Mouse (Mus musculus): Measurements from ENCODE around the gene R3hdm2.

DNA sequence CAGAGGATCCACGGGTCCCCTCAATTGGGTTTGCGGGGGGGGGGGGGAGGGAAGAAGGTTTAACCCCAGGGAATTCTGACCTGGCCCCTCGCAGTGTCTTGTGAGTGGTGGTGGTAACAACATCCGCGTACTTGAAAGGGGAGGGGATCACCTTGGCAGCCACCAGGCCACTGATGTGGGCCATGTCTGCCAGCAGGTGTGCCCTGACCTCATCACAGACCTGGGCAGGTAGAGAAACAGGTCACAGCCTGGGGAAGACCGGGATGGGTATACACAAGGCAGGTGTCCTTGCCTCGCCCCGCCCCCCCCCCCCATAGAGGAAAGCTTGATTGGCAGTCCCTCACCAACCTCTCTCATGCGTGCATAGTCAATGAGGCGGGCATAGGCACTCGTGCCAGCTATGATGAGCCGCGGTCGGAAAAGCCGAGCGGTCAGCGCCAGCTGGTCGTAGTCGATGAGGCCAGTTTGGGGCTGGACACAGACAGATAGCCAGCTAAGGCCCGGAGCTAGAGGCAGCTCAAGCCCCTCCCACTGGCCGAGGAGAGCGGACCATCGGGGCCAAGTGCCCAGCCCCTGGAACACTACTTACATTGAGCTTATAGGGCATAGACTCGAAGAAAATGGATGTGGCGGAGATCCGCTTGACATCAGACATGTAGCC, 139.0 kb downstream of the R3hdm2 start:
- TF ChIP-seq CTCF (IDR thresholded peaks at IDR 0.05; ENCODE audit: control insufficient read depth, insufficient read depth, insufficient read length) (no peak), USF1 (IDR thresholded peaks at IDR 0.05; ENCODE audit: low read depth) (no peak)

All from C2C12 (cell line).